Mouse (Mus musculus): ENCODE data around the gene 1700028J19Rik.
"Not testable (repeated sequence)": the region's sequence is repeated elsewhere in the genome, so short reads cannot be mapped to it uniquely, and the experiment has no call there.

Gene 1700028J19Rik

GRCm38 (mm10) chr7:44249248-44249647, 2.8 kb upstream of the 1700028J19Rik start:
- no peak for DNase-seq

GRCm38 (mm10) chr7:44247971-44248370, 1.5 kb upstream of the 1700028J19Rik start:
- no peak for DNase-seq

GRCm38 (mm10) chr7:44246984-44247470, 532 bp upstream of the 1700028J19Rik start:
- DNase-seq, result peak; percentile 64

GRCm38 (mm10) chr7:44244080-44244479, 2.4 kb downstream of the 1700028J19Rik start:
- no peak for DNase-seq

GRCm38 (mm10) chr7:44241163-44241562, 5.3 kb downstream of the 1700028J19Rik start:
- no peak for DNase-seq

- no peak for DNase-seq
These were observed 5.8 kb downstream of the 1700028J19Rik start for GRCm38 (mm10) chr7:44240712-44241111.

GRCm38 (mm10) chr7:44239913-44240312, 6.6 kb downstream of the 1700028J19Rik start:
- DNase-seq, result no peak

GRCm38 (mm10) chr7:44235909-44236308, 10.6 kb downstream of the 1700028J19Rik start, which contains the start of gene Gm36864:
TSS of gene Gm36864 (plus strand) at chr7:44236177.
- DNase-seq, result no peak

GRCm38 (mm10) chr7:44225076-44225475, 21.4 kb downstream of the 1700028J19Rik start, which contains the start of gene Klk1:
TSS of gene Klk1 (plus strand) at chr7:44225360.
- DNase-seq, result no peak

- not testable (repeated sequence) for DNase-seq
These were observed 24.2 kb downstream of the 1700028J19Rik start for GRCm38 (mm10) chr7:44222335-44222734.

- DNase-seq, result not testable (repeated sequence)
These were observed 24.9 kb downstream of the 1700028J19Rik start for GRCm38 (mm10) chr7:44221601-44222000.

GRCm38 (mm10) chr7:44215645-44216044, 30.9 kb downstream of the 1700028J19Rik start, which contains the start of gene Klk1b5:
TSS of gene Klk1b5 (plus strand) at chr7:44215945.
- DNase-seq, result no peak

- no peak for DNase-seq
These were observed 38.2 kb downstream of the 1700028J19Rik start for GRCm38 (mm10) chr7:44208307-44208706.

GRCm38 (mm10) chr7:44207135-44207534, 39.4 kb downstream of the 1700028J19Rik start, which contains the start of gene Klk1b4:
TSS of gene Klk1b4 (plus strand) at chr7:44207435.
- not testable (repeated sequence) for DNase-seq

GRCm38 (mm10) chr7:44197891-44198290, 48.6 kb downstream of the 1700028J19Rik start, which contains the start of gene Klk1b3:
TSS of gene Klk1b3 (plus strand) at chr7:44198191.
- no peak for DNase-seq

GRCm38 (mm10) chr7:44193466-44193865, 53.0 kb downstream of the 1700028J19Rik start:
- not testable (repeated sequence) for DNase-seq

GRCm38 (mm10) chr7:44187936-44188335, 58.6 kb downstream of the 1700028J19Rik start, which contains the start of gene Klk1b24:
TSS of gene Klk1b24 (plus strand) at chr7:44188236.
- not testable (repeated sequence) for DNase-seq

- not testable (repeated sequence) for DNase-seq
These were observed 60.0 kb downstream of the 1700028J19Rik start for GRCm38 (mm10) chr7:44186516-44186915.

Measured in cerebellum, adult 8-10 months (tissue).